Mouse (Mus musculus) adrenal gland, postnatal 10 days (tissue): ENCODE measurements around the gene Shisa3. TPM values are rescaled to one million over a fixed set of nuclear protein-coding genes. Genes with fewer than 3 reads are reported as not detected.

Experiments used
- microRNA-seq: library from miRNA; unstranded; fragments of <30 nt; microRNA quantifications from one replicate; pipeline ENCODE4 v1.2.0, GENCODE M21; 2021
- total RNA-seq, 2 experiments: library from RNA; stranded (reverse); gene quantifications; 2 replicates each; pipeline ENCODE4 v1.2.3; 2021

The Shisa3 gene
- total RNA-seq, 2 experiments from 2014 or later: 2.7 to 4.0 TPM

Small RNAs within 50 kb of the gene (microRNA-seq; reads per million reads assigned to microRNA genes)
- not detected for gene Gm23617

Other genes starting within 250 kb of the Shisa3 start
- gene Bend4, start 179.6 kb upstream of the Shisa3 start, total RNA-seq: 1 to 10 TPM; 2.3 to 2.7 TPM
- 10 to 100 TPM; 17.5 to 26.6 TPM for gene Atp8a1, start 239.6 kb downstream of the Shisa3 start, total RNA-seq